Mouse (Mus musculus): ENCODE measurements around the gene Lgalsl. TPM values are rescaled to one million over a fixed set of nuclear protein-coding genes. Genes with fewer than 3 reads are reported as not detected.

The Lgalsl gene
- total RNA-seq (2021) = 10 to 100 TPM; 69.7 to 76.0 TPM
- long read RNA-seq, experiment 1, transcript Lgalsl-203 (4 exons, 913 nt) = minor isoform, 11 of 180 reads
- long read RNA-seq, experiment 1, transcript Lgalsl-201 (5 exons, 3,362 nt) = major isoform, 153 of 180 reads
- long read RNA-seq, experiment 1, partial matches to known transcripts = 1 of 180 reads
- long read RNA-seq, experiment 1, other reads (novel, unspliced or antisense) = 15 of 180 reads
- long read RNA-seq, experiment 2, transcript Lgalsl-201 (5 exons, 3,362 nt) = major isoform, 99 of 127 reads
- long read RNA-seq, experiment 2, transcript Lgalsl-203 (4 exons, 913 nt) = minor isoform, 9 of 127 reads
- long read RNA-seq, experiment 2, partial matches to known transcripts = 4 of 127 reads
- long read RNA-seq, experiment 2, other reads (novel, unspliced or antisense) = 15 of 127 reads

GRCm38 (mm10) chr11:20830686-20831505 lies at the start of gene Lgalsl:
Gene Lgalsl (minus strand): TSS chr11:20831056.
- DNase-seq (ENCODE audit: low spot score) = peak; percentile 62

GRCm38 (mm10) chr11:20878644-20879043 lies 47.8 kb upstream of the Lgalsl start:
- DNase-seq (ENCODE audit: low spot score) = no peak

- no peak for DNase-seq (ENCODE audit: low spot score)
These were observed 46.8 kb upstream of the Lgalsl start for GRCm38 (mm10) chr11:20877578-20878096.

GRCm38 (mm10) chr11:20873386-20873785 lies 42.5 kb upstream of the Lgalsl start:
- DNase-seq (ENCODE audit: low spot score) = no peak

- DNase-seq (ENCODE audit: low spot score) = peak; percentile 61
These were observed 42.1 kb upstream of the Lgalsl start for GRCm38 (mm10) chr11:20872911-20873310.

GRCm38 (mm10) chr11:20872444-20872843 lies 41.6 kb upstream of the Lgalsl start:
- DNase-seq (ENCODE audit: low spot score) = no peak

GRCm38 (mm10) chr11:20869927-20870326 lies 39.1 kb upstream of the Lgalsl start:
- DNase-seq (ENCODE audit: low spot score) = no peak

- no peak for DNase-seq (ENCODE audit: low spot score)
These were observed 34.6 kb upstream of the Lgalsl start for GRCm38 (mm10) chr11:20865450-20865849.

GRCm38 (mm10) chr11:20864647-20865046 lies 33.8 kb upstream of the Lgalsl start:
- DNase-seq (ENCODE audit: low spot score) = no peak

DNA sequence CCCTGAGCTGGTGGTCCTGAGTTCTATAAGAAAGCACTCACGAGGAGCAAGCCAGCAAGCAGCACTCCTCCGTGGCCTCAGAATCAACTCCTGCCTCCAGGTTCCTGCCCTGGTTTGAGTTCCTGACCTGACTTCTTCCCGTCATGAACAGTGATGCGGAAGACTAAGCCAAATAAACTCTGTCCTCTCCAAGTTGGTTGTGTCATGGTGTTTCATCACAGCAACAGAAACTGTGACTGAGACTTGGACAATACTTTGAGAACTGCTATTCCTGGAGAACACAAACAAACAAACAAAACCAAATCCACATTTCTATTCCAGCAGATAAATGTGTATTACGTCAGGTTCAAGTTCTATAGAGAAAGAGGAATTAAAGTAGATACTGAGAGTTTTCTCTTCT lies 31.2 kb upstream of the Lgalsl start:
- no peak for DNase-seq (ENCODE audit: low spot score)

DNA sequence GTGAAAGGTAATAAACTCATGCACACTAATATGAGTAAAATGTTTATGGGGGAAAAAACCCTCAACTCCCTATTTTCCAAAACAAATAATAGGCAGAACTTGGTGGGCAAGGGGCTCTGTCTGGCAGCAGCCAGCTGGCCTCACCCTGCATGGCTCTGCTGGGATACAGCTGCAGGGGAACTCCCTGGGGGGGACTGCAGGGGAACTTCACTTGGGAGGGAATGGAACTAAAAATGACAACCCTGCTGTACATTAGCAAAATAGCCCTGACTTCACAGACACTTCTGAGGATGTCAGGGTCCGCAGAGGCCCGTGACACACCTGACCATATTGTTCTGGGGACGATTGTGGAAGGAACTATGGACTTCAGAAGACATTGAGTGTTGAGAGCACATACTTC lies 29.5 kb upstream of the Lgalsl start:
- DNase-seq (ENCODE audit: low spot score) = no peak

- DNase-seq (ENCODE audit: low spot score) = no peak
These were observed 29.0 kb upstream of the Lgalsl start for GRCm38 (mm10) chr11:20859858-20860257.

DNA sequence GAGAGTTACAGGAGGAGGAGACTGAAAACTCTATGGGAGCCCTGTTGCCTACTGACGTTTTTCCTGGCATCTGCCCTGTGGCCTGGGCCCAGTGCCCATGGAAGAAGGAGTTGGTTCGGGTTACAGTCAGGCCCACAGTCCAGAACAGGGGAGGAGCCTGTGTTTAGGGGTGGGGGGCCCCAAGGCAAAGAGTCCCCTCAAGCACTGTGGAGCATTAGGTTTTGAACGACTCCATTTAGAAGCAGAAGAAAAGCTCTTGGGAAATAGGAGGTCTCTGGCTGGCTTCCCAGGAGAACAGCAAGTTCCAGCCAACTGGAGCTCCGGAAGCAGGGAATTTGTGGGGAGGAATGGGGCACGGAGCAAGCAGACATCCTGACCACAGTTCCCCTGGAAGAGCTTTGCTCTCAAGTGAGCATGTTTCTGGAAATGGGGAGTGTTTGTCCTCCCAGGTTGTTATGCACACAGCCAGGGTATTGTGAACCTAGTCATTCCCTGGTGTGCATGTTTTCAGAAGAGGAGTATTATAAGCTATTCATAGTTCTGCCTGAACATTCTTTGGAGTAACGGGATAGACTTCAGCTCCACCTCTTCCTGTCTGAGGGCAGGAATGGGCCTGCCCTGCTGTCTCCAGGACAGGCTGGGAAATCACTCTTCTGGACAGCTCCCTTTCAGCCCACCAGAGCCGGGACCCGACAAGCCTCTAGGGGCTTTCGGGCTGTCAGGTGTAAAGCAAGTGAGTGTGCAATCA lies 28.2 kb upstream of the Lgalsl start:
- peak; percentile 91 for DNase-seq (ENCODE audit: low spot score)

- DNase-seq (ENCODE audit: low spot score) = no peak
These were observed 27.1 kb upstream of the Lgalsl start for GRCm38 (mm10) chr11:20857921-20858320.

GRCm38 (mm10) chr11:20854032-20854741 lies 23.3 kb upstream of the Lgalsl start:
- DNase-seq (ENCODE audit: low spot score) = no peak

DNA sequence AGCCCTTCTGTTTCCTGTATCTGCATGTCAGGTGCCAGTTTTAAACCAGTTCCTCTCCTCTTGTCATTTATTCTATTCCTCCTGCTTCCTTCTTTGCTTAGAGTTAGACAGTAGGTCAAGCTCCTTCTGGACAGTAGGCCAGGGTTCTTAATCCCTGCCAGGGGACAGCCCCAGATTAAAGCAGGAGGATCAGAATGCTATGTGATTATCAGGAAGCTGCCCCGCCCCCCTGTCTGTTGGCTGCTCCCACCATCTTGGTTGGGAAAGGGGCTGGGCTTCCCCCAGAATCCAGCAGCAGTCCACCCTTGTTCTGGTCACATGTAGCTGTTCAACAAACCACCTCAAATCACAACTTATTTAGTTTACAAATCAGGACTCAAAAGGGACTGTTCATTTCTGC lies 19.3 kb upstream of the Lgalsl start:
- no peak for DNase-seq (ENCODE audit: low spot score)

- DNase-seq (ENCODE audit: low spot score) = no peak
These were observed 18.5 kb upstream of the Lgalsl start for GRCm38 (mm10) chr11:20849403-20849802.

- no peak for DNase-seq (ENCODE audit: low spot score)
These were observed 6.5 kb upstream of the Lgalsl start for GRCm38 (mm10) chr11:20837366-20837765.

DNA sequence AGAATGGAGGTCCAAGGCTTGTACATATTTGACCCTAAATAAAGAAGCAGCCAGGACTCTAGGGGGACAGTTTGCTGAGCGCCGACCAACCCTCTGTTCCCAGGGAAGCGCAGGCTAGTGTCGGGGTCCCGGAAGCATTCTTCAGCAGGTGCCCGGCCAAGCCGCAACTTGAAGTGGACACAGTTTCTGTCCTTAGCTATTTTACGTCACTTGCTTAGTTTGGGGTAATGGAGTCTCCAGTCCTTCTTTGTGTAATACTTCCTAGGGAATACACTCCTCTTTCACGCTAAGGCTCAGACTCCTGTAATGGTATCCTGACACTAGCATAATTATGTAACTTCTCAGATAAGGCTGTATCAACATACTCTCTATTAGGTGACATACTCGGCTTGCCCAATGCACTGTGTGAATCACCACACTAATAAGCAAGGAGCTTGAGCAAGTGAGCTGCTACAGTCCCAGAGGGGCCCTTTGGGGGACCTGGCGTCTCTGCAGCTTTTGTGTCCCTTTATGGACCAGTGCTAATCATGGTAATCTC lies 813 bp upstream of the Lgalsl start:
- peak; percentile 4 for DNase-seq (ENCODE audit: low spot score)

DNA sequence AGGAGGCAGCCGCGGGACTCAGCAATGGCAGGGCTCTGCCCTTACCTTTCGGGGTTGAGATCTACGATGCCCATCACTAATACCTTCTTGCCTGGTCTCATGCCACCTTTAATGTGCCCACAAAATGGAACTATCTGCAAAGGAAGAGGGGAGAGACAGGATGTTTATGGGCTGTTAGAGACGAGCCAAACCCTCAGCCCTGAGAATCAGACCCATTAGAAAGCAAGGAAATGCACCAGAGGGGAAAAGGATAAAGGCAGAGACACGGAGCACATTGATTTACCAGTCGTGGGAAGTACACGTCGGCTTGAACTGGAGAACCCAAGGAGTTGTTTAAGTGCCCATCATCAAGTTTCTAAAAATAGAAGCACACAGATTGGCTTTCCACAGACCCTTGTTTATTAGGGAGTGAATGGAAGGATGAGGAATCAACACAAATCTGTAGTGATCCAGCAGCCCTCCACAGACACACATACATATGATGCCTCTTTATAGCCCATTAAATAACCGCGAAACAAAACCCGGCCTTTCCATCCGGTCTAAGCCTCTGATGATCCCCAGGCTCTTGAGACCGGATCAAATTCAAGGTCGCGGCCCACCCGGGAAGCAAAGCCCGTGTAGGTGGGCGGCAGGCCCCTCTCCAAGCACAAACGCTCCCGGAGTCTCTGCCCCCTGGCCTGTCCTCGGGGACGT lies 717 bp downstream of the Lgalsl start:
- DNase-seq (ENCODE audit: low spot score) = peak; percentile 20

Data from gastrocnemius, adult 18-20 months (tissue).